Mouse (Mus musculus) adrenal gland, adult 10 weeks (tissue): Measurements from ENCODE around the gene Trex1. TPM values are rescaled to one million over a fixed set of nuclear protein-coding genes. Genes with fewer than 3 reads are reported as not detected.

Experiments
- polyA plus RNA-seq: library from polyadenylated mRNA; stranded (reverse); fragments of 350-450 nt; fragmentation: Illumina TruSeq; extraction: RNeasy Lipid Tissue Mini Kit (QIAGEN cat#74804); gene quantifications from one replicate; pipeline ENCODE4 v1.2.3, GENCODE M21; 2014; ENCODE audit warnings: low read depth, low replicate concordance

Gene Trex1
- polyA plus RNA-seq: not detected

GRCm38 (mm10) chr9:109059136-109059903 lies at the start of gene Trex1:
Gene Trex1, minus strand, starts transcription at chr9:109059734.

GRCm38 (mm10) chr9:109095137-109095982 lies 35.8 kb upstream of the Trex1 start, which contains the start of gene Plxnb1:
Gene Plxnb1, plus strand, starts transcription at chr9:109095389.

GRCm38 (mm10) chr9:109082124-109082800 lies 22.7 kb upstream of the Trex1 start, which contains the start of the genes Ccdc51 and Tma7:
Gene Ccdc51, plus strand, starts transcription at chr9:109082493.
Gene Tma7, minus strand, starts transcription at chr9:109082587.

GRCm38 (mm10) chr9:109073661-109074573 lies 14.4 kb upstream of the Trex1 start, which contains the start of gene Atrip:
Gene Atrip, minus strand, starts transcription at chr9:109074124.

GRCm38 (mm10) chr9:109038086-109038895 lies 21.2 kb downstream of the Trex1 start, which contains the start of gene Shisa5:
Gene Shisa5, plus strand, starts transcription at chr9:109038565.

Other genes starting within 250 kb of the Trex1 start
- 0.17 TPM for gene Celsr3, start 233.4 kb downstream of the Trex1 start, polyA plus RNA-seq
- not detected for gene Slc26a6, start 206.5 kb downstream of the Trex1 start, polyA plus RNA-seq
- gene Tmem89, start 145.1 kb downstream of the Trex1 start, polyA plus RNA-seq: not detected
- 50.7 TPM for gene Uqcrc1, start 123.1 kb downstream of the Trex1 start, polyA plus RNA-seq
- gene Col7a1, start 106.1 kb downstream of the Trex1 start, polyA plus RNA-seq: 0.70 TPM
- 0.52 TPM for gene Ucn2, start 73.7 kb downstream of the Trex1 start, polyA plus RNA-seq
- 1.0 TPM for gene Pfkfb4, start 68.0 kb downstream of the Trex1 start, polyA plus RNA-seq
- gene Shisa5, start 21.2 kb downstream of the Trex1 start, polyA plus RNA-seq: 32.3 TPM
- gene Atrip, start 14.4 kb upstream of the Trex1 start, polyA plus RNA-seq: 12.2 TPM
- 1.5 TPM for gene Ccdc51, start 22.8 kb upstream of the Trex1 start, polyA plus RNA-seq
- gene Tma7, start 22.9 kb upstream of the Trex1 start, polyA plus RNA-seq: 717 TPM
- 5.8 TPM for gene Plxnb1, start 35.7 kb upstream of the Trex1 start, polyA plus RNA-seq
- not detected for gene Fbxw21, start 102.3 kb upstream of the Trex1 start, polyA plus RNA-seq
- not detected for gene Fbxw13, start 136.2 kb upstream of the Trex1 start, polyA plus RNA-seq
- not detected for gene Fbxw20, start 175.0 kb upstream of the Trex1 start, polyA plus RNA-seq
- gene Fbxw14, start 227.9 kb upstream of the Trex1 start, polyA plus RNA-seq: not detected